Mouse (Mus musculus): ENCODE measurements at regions not wholly inside any gene's neighbourhood (a gene's known extent, or its start where the extent isn't known, plus 50 kb on each side); places are given as distances from the start of the nearest gene placed in this dataset.

DNA sequence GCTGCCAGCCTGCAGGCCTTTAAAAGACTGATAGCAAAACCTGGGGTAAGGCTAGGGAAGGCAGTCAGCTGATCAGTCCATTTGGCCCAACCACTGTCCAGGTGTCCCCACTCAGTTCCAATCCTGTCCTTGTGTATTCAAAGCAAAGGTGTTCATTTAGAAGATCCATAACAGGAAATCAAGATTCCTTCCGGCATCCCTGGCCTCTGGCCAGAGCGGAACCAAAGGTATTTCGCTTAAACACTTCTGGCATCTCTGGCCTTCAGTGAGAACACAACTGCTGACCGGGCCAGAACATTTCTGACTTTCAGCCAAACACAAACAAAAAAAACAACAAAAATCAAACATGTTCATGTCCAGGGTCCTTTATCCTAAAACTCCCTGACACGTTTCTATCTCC is 102.3 kb downstream of the Hsd17b3 start:
- no peak overlapping the region for H3K4me2 ChIP-seq (ENCODE audit: low read depth, low read length)
- 85% methylated on average over 5 of the region's 5 CpGs for WGBS
- H3K27ac ChIP-seq (ENCODE audit: low read depth, low read length): no peak overlapping the region
- H3K36me3 ChIP-seq (ENCODE audit: control insufficient read depth, insufficient read depth, low read length): no peaks in the 10 kb centered on the region
- no peak overlapping the region for H3K9ac ChIP-seq (replicated peaks; ENCODE audit: low read depth, low read length)
- no peaks in the 10 kb centered on the region for H3K9me3 ChIP-seq (ENCODE audit: control insufficient read depth, low read length)
- no peak overlapping the region for H3K4me3 ChIP-seq (ENCODE audit: low read depth, low read length)
- no peaks in the 10 kb centered on the region for H3K27me3 ChIP-seq (ENCODE audit: control insufficient read depth, insufficient read depth, low read length)
- no peak for ATAC-seq (ENCODE audit: low read depth)
- no peaks in the 10 kb centered on the region for H3K4me1 ChIP-seq (ENCODE audit: control insufficient read depth, insufficient read depth, low read length)

DNA sequence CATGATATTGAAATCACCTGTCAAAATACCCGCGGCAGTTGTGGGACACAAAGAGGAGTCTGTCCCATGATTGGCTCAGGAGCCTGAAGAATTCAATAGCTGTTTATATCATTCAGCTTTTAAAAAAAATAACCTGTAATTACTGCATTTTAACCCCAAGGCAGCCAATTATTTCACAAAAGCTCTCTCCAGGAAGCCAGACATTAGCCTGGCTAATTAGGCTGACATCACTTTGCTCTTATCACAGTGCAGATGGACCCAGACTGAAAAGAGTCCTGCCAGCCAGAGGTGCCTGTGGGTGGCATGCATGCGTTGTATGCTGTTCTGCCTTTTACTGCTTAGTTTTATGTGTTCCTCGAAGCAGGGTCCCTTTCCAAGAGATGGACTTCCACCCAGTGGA is 103.4 kb downstream of the Hsd17b3 start:
- H3K4me1 ChIP-seq (ENCODE audit: control insufficient read depth, insufficient read depth, low read length): 0 out of 2 replicates have a peak, but pooled peaks cover under 1% of the 10 kb centered on the region
- WGBS: 5% methylated on average over 4 of the region's 4 CpGs
- H3K27me3 ChIP-seq (ENCODE audit: control insufficient read depth, insufficient read depth, low read length): no peaks in the 10 kb centered on the region
- H3K4me2 ChIP-seq (ENCODE audit: low read depth, low read length): no peak overlapping the region
- ATAC-seq (ENCODE audit: low read depth): peak; percentile 89
- H3K4me3 ChIP-seq (ENCODE audit: low read depth, low read length): no peak overlapping the region
- H3K36me3 ChIP-seq (ENCODE audit: control insufficient read depth, insufficient read depth, low read length): no peaks in the 10 kb centered on the region
- no peak overlapping the region for H3K9ac ChIP-seq (replicated peaks; ENCODE audit: low read depth, low read length)
- no peaks in the 10 kb centered on the region for H3K9me3 ChIP-seq (ENCODE audit: control insufficient read depth, low read length)
- no peak overlapping the region for H3K27ac ChIP-seq (ENCODE audit: low read depth, low read length)

DNA sequence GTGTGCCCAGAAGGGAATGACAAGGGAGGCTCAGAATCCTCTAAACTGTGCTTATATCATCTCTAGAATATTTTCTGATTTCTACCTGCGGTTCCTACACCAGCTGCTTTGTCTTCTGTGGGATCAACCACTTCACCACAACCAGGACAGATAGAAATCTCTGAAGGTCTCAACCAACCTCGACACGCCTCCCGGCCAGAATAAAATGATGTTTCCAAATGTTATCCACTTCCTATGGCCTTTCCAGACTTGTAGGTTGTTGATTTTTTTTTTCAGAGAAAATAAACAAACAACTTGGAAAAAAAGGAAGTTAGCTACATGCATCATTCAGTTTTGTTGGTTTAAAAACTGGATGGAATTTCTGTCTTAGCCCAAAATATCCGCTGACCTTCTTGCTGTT is 103.9 kb downstream of the Hsd17b3 start:
- H3K9ac ChIP-seq (replicated peaks; ENCODE audit: low read depth, low read length): no peak overlapping the region
- no peak overlapping the region for H3K4me3 ChIP-seq (ENCODE audit: low read depth, low read length)
- H3K4me2 ChIP-seq (ENCODE audit: low read depth, low read length): no peak overlapping the region
- no peak overlapping the region for H3K27ac ChIP-seq (ENCODE audit: low read depth, low read length)
- H3K9me3 ChIP-seq (ENCODE audit: control insufficient read depth, low read length): no peaks in the 10 kb centered on the region
- H3K36me3 ChIP-seq (ENCODE audit: control insufficient read depth, insufficient read depth, low read length): no peaks in the 10 kb centered on the region
- H3K4me1 ChIP-seq (ENCODE audit: control insufficient read depth, insufficient read depth, low read length): 0 out of 2 replicates have a peak, but pooled peaks cover 3% of the 10 kb centered on the region
- H3K27me3 ChIP-seq (ENCODE audit: control insufficient read depth, insufficient read depth, low read length): no peaks in the 10 kb centered on the region
- 84% methylated on average over 5 of the region's 5 CpGs for WGBS
- no peak for ATAC-seq (ENCODE audit: low read depth)

DNA sequence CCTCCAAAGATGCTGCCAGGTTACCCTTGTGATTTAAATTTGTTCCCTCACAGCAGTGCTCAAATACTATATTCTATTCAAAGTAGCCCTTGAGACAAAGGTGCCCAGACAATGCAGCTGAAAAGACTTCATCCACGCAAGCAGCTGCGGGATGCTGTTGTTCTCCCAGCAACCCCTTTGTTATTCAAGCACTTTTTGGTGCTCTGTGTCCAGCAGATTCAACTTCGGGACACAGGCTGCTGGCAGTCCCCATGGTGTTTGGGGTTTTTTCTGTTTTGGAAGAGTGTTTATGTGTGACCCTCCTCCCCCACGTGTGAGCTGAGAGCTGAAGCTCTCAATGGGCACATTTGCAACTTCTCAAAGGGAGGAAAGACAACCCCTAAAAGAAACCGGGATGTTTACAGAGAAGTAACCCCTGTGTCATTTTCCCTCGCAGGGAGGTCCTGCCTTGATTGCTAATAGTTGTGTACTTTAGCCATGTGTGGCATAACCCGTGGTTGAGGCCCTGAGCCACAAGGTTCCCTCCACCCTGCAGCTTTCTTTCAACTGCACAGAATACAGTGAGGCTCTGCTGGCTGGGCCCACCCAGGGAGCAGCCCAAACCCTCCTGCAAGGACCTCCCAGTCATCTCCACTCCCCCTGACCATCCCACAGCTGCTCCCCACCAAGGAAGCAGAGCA is 108.9 kb downstream of the Hsd17b3 start:
- Histone ChIP-seq H3K4me3 (ENCODE audit: low read depth, low read length) (no peak overlapping the region), H3K9me3 (ENCODE audit: control insufficient read depth, low read length) (no peaks in the 10 kb centered on the region), H3K36me3 (ENCODE audit: control insufficient read depth, insufficient read depth, low read length) (no peaks in the 10 kb centered on the region), H3K27me3 (ENCODE audit: control insufficient read depth, insufficient read depth, low read length) (no peaks in the 10 kb centered on the region), H3K4me1 (ENCODE audit: control insufficient read depth, insufficient read depth, low read length) (0 out of 2 replicates have a peak, but pooled peaks cover 3% of the 10 kb centered on the region), H3K27ac (ENCODE audit: low read depth, low read length) (no peak overlapping the region), H3K9ac (replicated peaks; ENCODE audit: low read depth, low read length) (no peak overlapping the region), H3K4me2 (ENCODE audit: low read depth, low read length) (no peak overlapping the region)
- 5% methylated on average over 7 of the region's 7 CpGs for WGBS
- peak; percentile 65; the same call in 1 of the 2 replicates for ATAC-seq (ENCODE audit: low read depth)

- no peaks in the 10 kb centered on the region for H3K27me3 ChIP-seq (ENCODE audit: control insufficient read depth, insufficient read depth, low read length)
- no peak for ATAC-seq (ENCODE audit: low read depth)
- WGBS: 14% methylated on average over 1 of the region's 1 CpGs
- no peak overlapping the region for H3K4me2 ChIP-seq (ENCODE audit: low read depth, low read length)
- H3K4me3 ChIP-seq (ENCODE audit: low read depth, low read length): no peak overlapping the region
- H3K27ac ChIP-seq (ENCODE audit: low read depth, low read length): no peak overlapping the region
- H3K9me3 ChIP-seq (ENCODE audit: control insufficient read depth, low read length): no peaks in the 10 kb centered on the region
- 0 out of 2 replicates have a peak, but pooled peaks cover 3% of the 10 kb centered on the region for H3K4me1 ChIP-seq (ENCODE audit: control insufficient read depth, insufficient read depth, low read length)
- no peaks in the 10 kb centered on the region for H3K36me3 ChIP-seq (ENCODE audit: control insufficient read depth, insufficient read depth, low read length)
- H3K9ac ChIP-seq (replicated peaks; ENCODE audit: low read depth, low read length): no peak overlapping the region
These were observed 109.4 kb downstream of the Hsd17b3 start for GRCm38 (mm10) chr13:63979581-63979980.

DNA sequence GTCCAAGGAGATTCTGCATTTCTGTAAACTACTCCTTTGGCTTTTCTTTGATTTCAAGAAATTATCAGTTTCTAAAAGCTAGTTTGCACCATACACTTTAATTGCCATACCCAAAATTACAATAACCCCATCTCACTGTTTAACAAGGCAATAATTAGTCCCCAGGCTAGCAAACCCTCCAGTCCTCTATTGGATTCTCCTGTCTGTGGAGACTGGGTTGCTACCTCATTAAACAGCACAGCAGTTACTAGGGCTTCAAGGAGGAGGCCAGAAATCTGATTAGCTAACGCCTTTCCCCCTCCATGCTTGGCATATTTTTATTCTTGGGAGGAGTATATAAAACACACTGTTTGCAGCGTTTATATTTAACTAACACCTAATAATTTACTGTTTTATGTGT is 119.1 kb downstream of the Hsd17b3 start:
- Histone ChIP-seq H3K36me3 (ENCODE audit: control insufficient read depth, insufficient read depth, low read length) (no peaks in the 10 kb centered on the region), H3K9ac (replicated peaks; ENCODE audit: low read depth, low read length) (no peak overlapping the region), H3K4me1 (ENCODE audit: control insufficient read depth, insufficient read depth, low read length) (no peaks in the 10 kb centered on the region), H3K9me3 (ENCODE audit: control insufficient read depth, low read length) (no peaks in the 10 kb centered on the region), H3K27ac (ENCODE audit: low read depth, low read length) (no peak overlapping the region), H3K4me2 (ENCODE audit: low read depth, low read length) (no peak overlapping the region), H3K4me3 (ENCODE audit: low read depth, low read length) (no peak overlapping the region), H3K27me3 (ENCODE audit: control insufficient read depth, insufficient read depth, low read length) (no peaks in the 10 kb centered on the region)
- WGBS: 46% methylated on average over 2 of the region's 2 CpGs
- ATAC-seq (ENCODE audit: low read depth): no peak

- Histone ChIP-seq H3K36me3 (ENCODE audit: control insufficient read depth, insufficient read depth, low read length) (no peaks in the 10 kb centered on the region), H3K27ac (ENCODE audit: low read depth, low read length) (no peak overlapping the region), H3K9me3 (ENCODE audit: control insufficient read depth, low read length) (no peaks in the 10 kb centered on the region), H3K27me3 (ENCODE audit: control insufficient read depth, insufficient read depth, low read length) (no peaks in the 10 kb centered on the region), H3K4me2 (ENCODE audit: low read depth, low read length) (no peak overlapping the region), H3K9ac (replicated peaks; ENCODE audit: low read depth, low read length) (no peak overlapping the region), H3K4me3 (ENCODE audit: low read depth, low read length) (no peak overlapping the region), H3K4me1 (ENCODE audit: control insufficient read depth, insufficient read depth, low read length) (no peaks in the 10 kb centered on the region)
- ATAC-seq (ENCODE audit: low read depth): no peak
- WGBS: 43% methylated on average over 3 of the region's 3 CpGs
These were observed 120.4 kb downstream of the Hsd17b3 start for GRCm38 (mm10) chr13:63968623-63969022.

- 24% methylated on average over 5 of the region's 5 CpGs for WGBS
- no peak overlapping the region for H3K4me3 ChIP-seq (ENCODE audit: low read depth, low read length)
- no peaks in the 10 kb centered on the region for H3K9me3 ChIP-seq (ENCODE audit: control insufficient read depth, low read length)
- H3K4me2 ChIP-seq (ENCODE audit: low read depth, low read length): no peak overlapping the region
- H3K4me1 ChIP-seq (ENCODE audit: control insufficient read depth, insufficient read depth, low read length): 0 out of 2 replicates have a peak, but pooled peaks cover 3% of the 10 kb centered on the region
- no peak overlapping the region for H3K9ac ChIP-seq (replicated peaks; ENCODE audit: low read depth, low read length)
- ATAC-seq (ENCODE audit: low read depth): peak; percentile 39; the same call in 1 of the 2 replicates
- no peaks in the 10 kb centered on the region for H3K36me3 ChIP-seq (ENCODE audit: control insufficient read depth, insufficient read depth, low read length)
- H3K27ac ChIP-seq (ENCODE audit: low read depth, low read length): no peak overlapping the region
- H3K27me3 ChIP-seq (ENCODE audit: control insufficient read depth, insufficient read depth, low read length): no peaks in the 10 kb centered on the region
These were observed 131.9 kb downstream of the Hsd17b3 start for GRCm38 (mm10) chr13:63957098-63957497.

DNA sequence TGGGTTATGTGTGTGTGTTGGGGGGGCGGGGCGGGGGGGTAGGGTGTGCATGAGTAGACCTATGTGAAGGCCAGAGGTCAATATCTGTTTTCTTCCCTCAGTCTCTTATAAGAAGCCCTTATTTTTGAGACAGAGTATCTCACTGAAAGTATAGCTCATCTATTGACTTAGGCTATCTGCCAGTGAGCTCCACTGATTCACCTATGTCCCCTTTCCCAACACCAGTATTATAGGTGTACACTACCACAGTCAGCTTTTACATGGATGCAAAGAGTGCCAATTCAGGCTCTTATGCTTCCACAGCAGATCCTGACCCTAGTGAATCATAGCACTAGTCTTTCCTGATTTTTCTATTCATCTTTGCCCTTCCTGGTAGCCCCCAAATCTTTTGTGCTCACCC is 134.7 kb downstream of the Hsd17b3 start:
- no peak for ATAC-seq (ENCODE audit: low read depth)
- no peaks in the 10 kb centered on the region for H3K36me3 ChIP-seq (ENCODE audit: control insufficient read depth, insufficient read depth, low read length)
- 88% methylated on average over 2 of the region's 2 CpGs for WGBS
- H3K27ac ChIP-seq (ENCODE audit: low read depth, low read length): no peak overlapping the region
- H3K4me1 ChIP-seq (ENCODE audit: control insufficient read depth, insufficient read depth, low read length): peaks cover 14% of the 10 kb centered on the region; the same call in 1 of the 2 replicates
- H3K4me2 ChIP-seq (ENCODE audit: low read depth, low read length): no peak overlapping the region
- H3K27me3 ChIP-seq (ENCODE audit: control insufficient read depth, insufficient read depth, low read length): no peaks in the 10 kb centered on the region
- H3K9me3 ChIP-seq (ENCODE audit: control insufficient read depth, low read length): no peaks in the 10 kb centered on the region
- no peak overlapping the region for H3K9ac ChIP-seq (replicated peaks; ENCODE audit: low read depth, low read length)
- no peak overlapping the region for H3K4me3 ChIP-seq (ENCODE audit: low read depth, low read length)

All from neural tube, embryonic 14.5 days (tissue).